Mouse (Mus musculus) olfactory bulb, adult 2 months (tissue): ENCODE results near the gene Wipf2.

Experiments used
- CTCF ChIP-seq: fragments of 200-500 bp; IDR thresholded peaks from 2 replicates; pipeline ENCODE4 v1.5.1; 2012; ENCODE audit warnings: low read depth, mild to moderate bottlenecking, low read length, moderate library complexity; ENCODE audit not compliant: insufficient read depth
- POLR2A ChIP-seq: fragments of 200-500 bp; IDR thresholded peaks from 2 replicates; pipeline ENCODE4 v1.6.1; 2012; ENCODE audit warnings: mild to moderate bottlenecking, low read depth, low read length, moderate library complexity; ENCODE audit not compliant: insufficient read depth

DNA sequence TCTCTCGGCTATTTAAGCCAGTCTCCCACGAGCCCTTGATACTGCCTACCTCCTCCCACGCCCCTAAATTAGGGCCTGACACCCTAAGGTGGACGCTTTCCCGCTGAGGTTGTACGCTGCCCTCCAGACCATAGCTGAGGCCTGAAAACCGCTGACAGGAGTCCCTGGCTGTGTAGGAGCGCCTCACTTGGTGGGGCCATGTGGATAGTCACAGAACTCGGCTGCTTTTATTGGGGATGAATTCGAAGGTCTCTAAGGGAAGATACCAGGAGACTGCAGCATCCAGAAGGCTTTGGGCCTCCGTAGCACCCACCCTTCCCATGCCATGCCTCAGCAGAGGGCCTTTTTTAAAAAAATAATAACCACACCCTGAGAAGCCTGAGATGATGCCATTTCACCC is 25.5 kb upstream of the Wipf2 start:
- TF ChIP-seq POLR2A (no peak), CTCF (no peak)
